Mouse (Mus musculus) ovary, adult 18-20 months (tissue): ENCODE data around the gene Rnf135.
"Not testable (repeated sequence)": the region's sequence is repeated elsewhere in the genome, so short reads cannot be mapped to it uniquely, and the experiment has no call there.

Experiments
- DNase-seq: peaks from one replicate; pipeline ENCODE4 v3.0.0; 2022; ENCODE audit warnings: low spot score, mixed read lengths

Gene Rnf135

GRCm38 (mm10) chr11:80183705-80184255 lies at the start of gene Rnf135:
Gene Rnf135 (plus strand): TSS chr11:80183851.
- peak; percentile 90 for DNase-seq

- no peak for DNase-seq
Measured at GRCm38 (mm10) chr11:80134744-80135143, 48.9 kb upstream of the Rnf135 start.

- no peak for DNase-seq
Measured at GRCm38 (mm10) chr11:80135954-80136683, 47.5 kb upstream of the Rnf135 start.

GRCm38 (mm10) chr11:80136786-80137185 lies 46.9 kb upstream of the Rnf135 start:
- DNase-seq, result no peak

- DNase-seq, result no peak
Measured at GRCm38 (mm10) chr11:80137773-80138172, 45.9 kb upstream of the Rnf135 start.

- peak; percentile 63 for DNase-seq
Measured at GRCm38 (mm10) chr11:80141825-80142521, 41.7 kb upstream of the Rnf135 start, which contains the start of gene Tefm. Gene Tefm (minus strand): TSS chr11:80142175.

- DNase-seq, result no peak
Measured at GRCm38 (mm10) chr11:80142872-80143271, 40.8 kb upstream of the Rnf135 start.

- DNase-seq, result no peak
Measured at GRCm38 (mm10) chr11:80145787-80146275, 37.8 kb upstream of the Rnf135 start.

- no peak for DNase-seq
Measured at GRCm38 (mm10) chr11:80147748-80148147, 35.9 kb upstream of the Rnf135 start.

- DNase-seq, result no peak
Measured at GRCm38 (mm10) chr11:80148313-80148712, 35.3 kb upstream of the Rnf135 start.

GRCm38 (mm10) chr11:80148974-80149373 lies 34.7 kb upstream of the Rnf135 start:
- DNase-seq, result not testable (repeated sequence)

- DNase-seq, result no peak
Measured at GRCm38 (mm10) chr11:80149412-80150023, 34.1 kb upstream of the Rnf135 start.

- no peak for DNase-seq
Measured at GRCm38 (mm10) chr11:80150566-80150965, 33.1 kb upstream of the Rnf135 start.

- DNase-seq, result no peak
Measured at GRCm38 (mm10) chr11:80151541-80151940, 32.1 kb upstream of the Rnf135 start.

GRCm38 (mm10) chr11:80152376-80152775 lies 31.3 kb upstream of the Rnf135 start:
- DNase-seq, result no peak

GRCm38 (mm10) chr11:80153857-80154495 lies 29.7 kb upstream of the Rnf135 start, which contains the start of gene Adap2:
Gene Adap2 (plus strand): TSS chr11:80154105.
- peak; percentile 85 for DNase-seq

GRCm38 (mm10) chr11:80154501-80154900 lies 29.1 kb upstream of the Rnf135 start:
- DNase-seq, result no peak

- no peak for DNase-seq
Measured at GRCm38 (mm10) chr11:80155541-80155940, 28.1 kb upstream of the Rnf135 start.

- no peak for DNase-seq
Measured at GRCm38 (mm10) chr11:80155961-80156360, 27.7 kb upstream of the Rnf135 start.

GRCm38 (mm10) chr11:80156841-80157240 lies 26.8 kb upstream of the Rnf135 start:
- DNase-seq, result no peak

- no peak for DNase-seq
Measured at GRCm38 (mm10) chr11:80159018-80159417, 24.6 kb upstream of the Rnf135 start.

- no peak for DNase-seq
Measured at GRCm38 (mm10) chr11:80161041-80161440, 22.6 kb upstream of the Rnf135 start.
